Mouse (Mus musculus) erythroblast, embryonic 14.5 days (primary cell): Measurements from ENCODE around the gene Olfr1032. TPM values are rescaled to one million over a fixed set of nuclear protein-coding genes. Genes with fewer than 3 reads are reported as not detected.
"Not testable (repeated sequence)": the region's sequence is repeated elsewhere in the genome, so short reads cannot be mapped to it uniquely, and the experiment has no call there.

Experiments
- H3K27me3 ChIP-seq: 2 replicates; pipeline ENCODE4 v1.6.1; 2012; ENCODE audit warnings: inconsistent platforms; ENCODE audit not compliant: control insufficient read depth
- H3K36me3 ChIP-seq: 2 replicates; pipeline ENCODE4 v1.6.1; 2012; ENCODE audit warnings: mild to moderate bottlenecking, inconsistent platforms; ENCODE audit not compliant: control insufficient read depth
- H3K4me1 ChIP-seq: 2 replicates; pipeline ENCODE4 v1.6.1; 2012; ENCODE audit warnings: inconsistent platforms; ENCODE audit not compliant: control insufficient read depth
- H3K4me3 ChIP-seq: replicated peaks from 2 replicates; pipeline ENCODE3; 2012; ENCODE audit warnings: moderate library complexity, mild to moderate bottlenecking, inconsistent platforms
- H3K9me3 ChIP-seq: 2 replicates; pipeline ENCODE4 v1.6.1; 2012; ENCODE audit warnings: low read length, inconsistent platforms, mixed read lengths; ENCODE audit not compliant: control insufficient read depth
- GATA1 ChIP-seq: IDR thresholded peaks from 2 replicates; pipeline ENCODE4 v1.6.1; 2012; ENCODE audit warnings: low read length, inconsistent platforms, mixed read lengths
- TAL1 ChIP-seq: IDR thresholded peaks from 3 replicates; pipeline ENCODE4 v1.6.1; 2012; ENCODE audit warnings: low read length, inconsistent platforms, mixed read lengths
- polyA plus RNA-seq: library from polyadenylated mRNA; stranded (reverse); fragments of >175 nt; gene quantifications from 2 replicates; pipeline ENCODE4 v1.2.3, GENCODE M21; 2012

Olfr1032 gene
- polyA plus RNA-seq, result not detected in 2 replicates

GRCm38 (mm10) chr2:86005240-86005639 lies at the start of gene Olfr1032:
Olfr1032 (plus strand) TSS chr2:86005540.
- no peaks in the 10 kb centered on the region for H3K27me3 ChIP-seq
- no peak within 1 kb of the TSS for H3K4me3 ChIP-seq
- H3K9me3 ChIP-seq, result no peaks in the 10 kb centered on the region
- TF ChIP-seq TAL1, result no peak
- TF ChIP-seq GATA1, result no peak
- H3K36me3 ChIP-seq, result no peaks in the 10 kb centered on the region
- H3K4me1 ChIP-seq, result no peaks in the 10 kb centered on the region

GRCm38 (mm10) chr2:85973595-85973994 lies 31.7 kb upstream of the Olfr1032 start, which contains the start of gene Olfr1029:
Olfr1029 (plus strand) TSS chr2:85973895.
- Histone ChIP-seq H3K9me3 (no peaks in the 10 kb centered on the region), H3K4me3 (no peak within 1 kb of the TSS), H3K27me3 (no peaks in the 10 kb centered on the region), H3K36me3 (no peaks in the 10 kb centered on the region), H3K4me1 (no peaks in the 10 kb centered on the region)
- no peak for TF ChIP-seq GATA1
- TF ChIP-seq TAL1, result no peak

- Histone ChIP-seq H3K9me3 (no peaks in the 10 kb centered on the region), H3K4me1 (no peaks in the 10 kb centered on the region), H3K36me3 (no peaks in the 10 kb centered on the region), H3K27me3 (no peaks in the 10 kb centered on the region), H3K4me3 (no peak within 1 kb of the TSS)
- TF ChIP-seq GATA1 (no peak), TAL1 (no peak)
Measured at GRCm38 (mm10) chr2:85978976-85979375, 26.4 kb upstream of the Olfr1032 start, which contains the start of gene Olfr1030. Olfr1030 (plus strand) TSS chr2:85979276.

GRCm38 (mm10) chr2:85990004-85990403 lies 15.3 kb upstream of the Olfr1032 start, which contains the start of gene Olfr1031:
Olfr1031 (plus strand) TSS chr2:85990304.
- Histone ChIP-seq H3K36me3 (no peaks in the 10 kb centered on the region), H3K9me3 (0 out of 2 replicates have a peak, but pooled peaks cover 3% of the 10 kb centered on the region), H3K4me3 (no peak within 1 kb of the TSS), H3K4me1 (no peaks in the 10 kb centered on the region), H3K27me3 (no peaks in the 10 kb centered on the region)
- TF ChIP-seq TAL1, result no peak
- TF ChIP-seq GATA1, result no peak

GRCm38 (mm10) chr2:86020406-86020805 lies 15.1 kb downstream of the Olfr1032 start, which contains the start of gene Olfr1033:
Olfr1033 (plus strand) TSS chr2:86020633.
- H3K9me3 ChIP-seq, H3K4me3 ChIP-seq, H3K4me1 ChIP-seq, H3K27me3 ChIP-seq, H3K36me3 ChIP-seq: not testable (repeated sequence)

GRCm38 (mm10) chr2:86021518-86021917 lies 16.2 kb downstream of the Olfr1032 start:
- H3K4me3 ChIP-seq, H3K9me3 ChIP-seq, H3K4me1 ChIP-seq, H3K36me3 ChIP-seq, H3K27me3 ChIP-seq: not testable (repeated sequence)

GRCm38 (mm10) chr2:86045561-86045960 lies 40.2 kb downstream of the Olfr1032 start, which contains the start of gene Olfr1034:
Olfr1034 (plus strand) TSS chr2:86045861.
- Histone ChIP-seq H3K4me1 (no peaks in the 10 kb centered on the region), H3K4me3 (no peak within 1 kb of the TSS), H3K36me3 (no peaks in the 10 kb centered on the region), H3K9me3 (no peaks in the 10 kb centered on the region), H3K27me3 (no peaks in the 10 kb centered on the region)
- no peak for TF ChIP-seq TAL1
- no peak for TF ChIP-seq GATA1

- H3K27me3 ChIP-seq, H3K9me3 ChIP-seq: not testable (repeated sequence)
Measured at GRCm38 (mm10) chr2:86050777-86051176, 45.4 kb downstream of the Olfr1032 start.

More at GRCm38 (mm10) chr2:86050777-86051176, 45.4 kb downstream of the Olfr1032 start:
- H3K4me1 ChIP-seq, H3K4me3 ChIP-seq, H3K36me3 ChIP-seq: not testable (repeated sequence)

Other genes with a start within 250 kb of the Olfr1032 start
- not detected in 2 replicates for gene Olfr1012, start 242.8 kb upstream of the Olfr1032 start, polyA plus RNA-seq
- gene Olfr1013, start 238.4 kb upstream of the Olfr1032 start, polyA plus RNA-seq, result not detected in 2 replicates
- gene Olfr1014, start 232.8 kb upstream of the Olfr1032 start, polyA plus RNA-seq, result not detected in 2 replicates
- gene Olfr1015, start 223.5 kb upstream of the Olfr1032 start, polyA plus RNA-seq, result not detected in 2 replicates
- gene Olfr1016, start 203.0 kb upstream of the Olfr1032 start, polyA plus RNA-seq, result not detected in 2 replicates
- not detected in 2 replicates for gene Olfr1018, start 187.1 kb upstream of the Olfr1032 start, polyA plus RNA-seq
- gene Olfr1019, start 160.1 kb upstream of the Olfr1032 start, polyA plus RNA-seq, result 0.01 TPM in 1 of 2 replicates, not detected in the other
- not detected in 2 replicates for gene Olfr1020, start 158.5 kb upstream of the Olfr1032 start, polyA plus RNA-seq
- gene Olfr1022, start 136.9 kb upstream of the Olfr1032 start, polyA plus RNA-seq, result not detected in 2 replicates
- not detected in 2 replicates for gene Olfr1023, start 119.9 kb upstream of the Olfr1032 start, polyA plus RNA-seq
- not detected in 2 replicates for gene Olfr1024, start 100.5 kb upstream of the Olfr1032 start, polyA plus RNA-seq
- not detected in 2 replicates for gene Olfr1025-ps1, start 90.3 kb upstream of the Olfr1032 start, polyA plus RNA-seq
- gene Olfr1026, start 84.0 kb upstream of the Olfr1032 start, polyA plus RNA-seq, result not detected in 2 replicates
- gene Olfr1028, start 55.1 kb upstream of the Olfr1032 start, polyA plus RNA-seq, result not detected in 2 replicates
- gene Olfr1029, start 31.6 kb upstream of the Olfr1032 start, polyA plus RNA-seq, result not detected in 2 replicates
- 0.01 TPM in 1 of 2 replicates, not detected in the other for gene Olfr1030, start 26.3 kb upstream of the Olfr1032 start, polyA plus RNA-seq
- gene Olfr1031, start 15.2 kb upstream of the Olfr1032 start, polyA plus RNA-seq, result not detected in 2 replicates
- not detected in 2 replicates for gene Olfr1033, start 15.1 kb downstream of the Olfr1032 start, polyA plus RNA-seq
- gene Olfr1034, start 40.3 kb downstream of the Olfr1032 start, polyA plus RNA-seq, result not detected in 2 replicates
- gene Olfr1036, start 68.5 kb downstream of the Olfr1032 start, polyA plus RNA-seq, result not detected in 2 replicates
- not detected in 2 replicates for gene Olfr1037, start 81.8 kb downstream of the Olfr1032 start, polyA plus RNA-seq
- not detected in 2 replicates for gene Olfr1039, start 130.4 kb downstream of the Olfr1032 start, polyA plus RNA-seq
- not detected in 2 replicates for gene Olfr1040, start 141.2 kb downstream of the Olfr1032 start, polyA plus RNA-seq
- not detected in 2 replicates for gene Olfr1042, start 156.3 kb downstream of the Olfr1032 start, polyA plus RNA-seq
- gene Olfr1043, start 162.0 kb downstream of the Olfr1032 start, polyA plus RNA-seq, result not detected in 2 replicates
- not detected in 2 replicates for gene Olfr1044, start 172.3 kb downstream of the Olfr1032 start, polyA plus RNA-seq
- not detected in 2 replicates for gene Olfr52, start 180.1 kb downstream of the Olfr1032 start, polyA plus RNA-seq
- not detected in 2 replicates for gene Olfr1045, start 197.5 kb downstream of the Olfr1032 start, polyA plus RNA-seq
- not detected in 2 replicates for gene Olfr1046, start 213.8 kb downstream of the Olfr1032 start, polyA plus RNA-seq
- not detected in 2 replicates for gene Olfr1047, start 225.9 kb downstream of the Olfr1032 start, polyA plus RNA-seq
- not detected in 2 replicates for gene Olfr1048, start 234.7 kb downstream of the Olfr1032 start, polyA plus RNA-seq